Mouse (Mus musculus) midbrain, embryonic 12.5 days (tissue): ENCODE measurements at regions not wholly inside any gene's neighbourhood (a gene's known extent, or its start where the extent isn't known, plus 50 kb on each side); places are given as distances from the start of the nearest gene placed in this dataset.
"Not testable (repeated sequence)": the region's sequence is repeated elsewhere in the genome, so short reads cannot be mapped to it uniquely, and the experiment has no call there.

Source experiments
- ATAC-seq: fragments of 200-750 bp; cut with Nextera tagmentation; 2 replicates; pipeline ENCODE4 v1.8.0; 2017; ENCODE audit warnings: low read depth, moderate TSS enrichment, moderate library complexity; ENCODE audit not compliant: low FRiP score
- H3K27ac ChIP-seq: fragments of 300-500 bp; sonication (generic); replicated peaks from 2 replicates; pipeline ENCODE4 v1.5.1; 2016; ENCODE audit warnings: mild to moderate bottlenecking
- H3K27me3 ChIP-seq: fragments of 300-500 bp; sonication (generic); 2 replicates; pipeline ENCODE4 v1.6.1; 2016; ENCODE audit warnings: mild to moderate bottlenecking
- H3K36me3 ChIP-seq: fragments of 300-500 bp; sonication (generic); 2 replicates; pipeline ENCODE4 v1.6.1; 2016
- H3K4me1 ChIP-seq: fragments of 300-500 bp; sonication (generic); 2 replicates; pipeline ENCODE4 v1.6.1; 2016
- H3K4me2 ChIP-seq: fragments of 300-500 bp; sonication (generic); replicated peaks from 2 replicates; pipeline ENCODE4 v1.6.1; 2016; ENCODE audit warnings: mild to moderate bottlenecking, moderate library complexity
- H3K4me3 ChIP-seq: fragments of 300-500 bp; sonication (generic); 2 replicates; pipeline ENCODE4 v1.5.1; 2016; ENCODE audit warnings: mild to moderate bottlenecking
- H3K9ac ChIP-seq: fragments of 300-500 bp; sonication (generic); replicated peaks from 2 replicates; pipeline ENCODE4 v1.6.1; 2016; ENCODE audit warnings: mild to moderate bottlenecking, moderate library complexity
- H3K9me3 ChIP-seq: fragments of 300-500 bp; sonication (generic); 2 replicates; pipeline ENCODE4 v1.6.1; 2016; ENCODE audit warnings: mild to moderate bottlenecking
- WGBS: fragments of 180-500 bp; shearing (Covaris S2); methylation state at CpG from one replicate; pipeline ENCODE4 v1.1.7; 2016; 5-methylcytosine and 5-hydroxymethylcytosine counted together

DNA sequence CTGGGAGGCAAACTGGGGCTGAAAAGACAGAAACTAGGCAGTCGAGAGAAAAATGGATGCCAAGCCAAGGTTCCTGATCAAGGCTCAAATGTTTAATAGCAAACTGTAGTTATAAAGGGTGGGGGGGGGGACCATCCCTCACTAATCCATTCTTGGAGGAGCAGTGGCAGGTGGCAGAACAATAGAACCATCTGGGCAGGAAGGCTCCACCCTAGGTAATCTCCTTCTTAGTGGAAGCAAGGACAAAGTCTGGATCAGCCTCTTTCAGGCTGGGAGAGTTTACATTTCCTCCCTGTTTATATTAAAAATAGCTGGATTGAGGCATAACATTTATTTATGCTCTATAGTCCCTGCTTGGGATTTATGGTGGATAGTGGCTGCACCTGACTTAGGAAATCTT, 180.8 kb downstream of the Cdh9 start:
- Histone ChIP-seq H3K4me3 (no peak overlapping the region), H3K9me3 (no peaks in the 10 kb centered on the region), H3K9ac (no peak overlapping the region), H3K4me1 (no peaks in the 10 kb centered on the region), H3K27me3 (no peaks in the 10 kb centered on the region), H3K36me3 (no peaks in the 10 kb centered on the region), H3K4me2 (no peak overlapping the region), H3K27ac (no peak overlapping the region)
- WGBS, result 52% methylated on average over 1 of the region's 1 CpGs
- ATAC-seq, result no peak

DNA sequence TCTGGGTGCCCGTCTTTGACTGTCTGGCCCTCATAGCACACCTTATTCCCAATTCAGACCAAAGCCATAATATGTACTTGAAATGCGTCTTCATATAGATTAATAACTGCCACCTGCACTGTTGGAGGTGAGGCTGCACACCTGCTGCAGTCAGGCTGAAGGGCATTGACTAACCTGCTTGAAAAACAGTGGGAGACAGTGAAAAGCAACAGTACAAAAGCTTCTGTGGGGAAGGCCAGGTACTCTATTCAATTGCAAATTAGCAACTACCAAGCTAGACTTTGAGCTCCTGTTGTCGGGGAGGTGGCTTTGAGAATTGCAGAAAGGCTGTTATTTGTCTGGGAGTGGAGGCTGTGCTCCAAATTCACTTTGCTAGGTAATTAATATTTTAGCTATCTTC, 181.4 kb downstream of the Cdh9 start:
- H3K4me3 ChIP-seq, result not testable (repeated sequence)

DNA sequence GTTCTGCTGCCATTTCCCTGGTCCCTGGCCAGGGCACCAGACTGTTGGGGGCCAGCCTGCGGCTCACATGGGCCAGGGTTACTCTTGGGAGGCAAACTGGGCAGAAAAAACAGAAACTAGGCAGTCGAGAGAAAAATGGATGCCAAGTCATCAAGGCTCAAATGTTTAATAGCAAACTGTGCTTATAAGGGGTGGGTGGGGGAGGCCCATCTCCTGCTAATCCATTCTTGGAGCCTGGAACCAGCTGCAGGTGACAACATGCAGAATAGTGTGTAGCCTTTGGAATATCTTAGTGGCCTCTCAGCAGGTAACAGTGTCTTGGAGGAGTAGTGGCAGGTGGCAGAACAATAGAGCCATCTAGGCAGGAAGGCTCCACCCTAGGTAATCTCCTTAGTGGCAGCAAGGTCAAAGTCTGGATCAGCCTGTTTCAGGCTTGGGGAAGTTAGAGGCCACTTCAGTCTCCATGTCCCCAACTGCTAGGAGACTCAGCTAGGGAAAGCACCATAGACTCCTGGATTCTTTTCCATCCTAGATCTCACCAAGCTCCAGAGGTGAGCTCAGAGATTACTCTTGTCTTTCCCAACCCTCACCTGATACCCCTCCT, 186.5 kb downstream of the Cdh9 start:
- Histone ChIP-seq H3K9ac (no peak overlapping the region), H3K4me2 (no peak overlapping the region), H3K27me3 (no peaks in the 10 kb centered on the region), H3K4me1 (no peaks in the 10 kb centered on the region), H3K36me3 (no peaks in the 10 kb centered on the region), H3K27ac (no peak overlapping the region), H3K9me3 (no peaks in the 10 kb centered on the region), H3K4me3 (no peak overlapping the region)
- 55% methylated on average over 2 of the region's 2 CpGs for WGBS
- ATAC-seq, result no peak

More for the DNA sequence above, 181.4 kb downstream of the Cdh9 start:
- not testable (repeated sequence) for H3K36me3 ChIP-seq, H3K27ac ChIP-seq, ATAC-seq, H3K4me1 ChIP-seq, H3K4me2 ChIP-seq, H3K27me3 ChIP-seq, H3K9me3 ChIP-seq, H3K9ac ChIP-seq
- WGBS, result 74% methylated on average over 3 of the region's 3 CpGs

DNA sequence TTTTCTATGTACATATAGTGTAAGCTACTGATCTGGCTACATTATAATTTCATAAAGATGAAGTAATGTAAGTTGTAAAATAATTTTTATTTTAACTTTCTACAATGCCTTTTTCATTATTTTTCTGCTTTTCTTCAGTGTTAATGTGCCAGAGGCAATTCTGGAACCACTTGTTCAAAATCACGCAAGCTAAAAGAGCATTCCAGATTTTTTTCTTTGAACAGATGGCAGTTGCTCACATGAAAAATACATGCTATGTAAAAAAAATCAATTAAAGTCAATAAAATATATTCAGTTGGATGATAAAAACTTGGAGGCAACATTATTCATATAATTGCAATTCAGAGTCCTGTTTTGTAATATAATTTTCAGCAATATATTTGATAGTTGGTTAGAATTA, 194.7 kb downstream of the Cdh9 start:
- Histone ChIP-seq H3K4me2 (no peak overlapping the region), H3K4me1 (no peaks in the 10 kb centered on the region), H3K9ac (no peak overlapping the region), H3K27me3 (no peaks in the 10 kb centered on the region), H3K27ac (no peak overlapping the region), H3K9me3 (no peaks in the 10 kb centered on the region), H3K36me3 (no peaks in the 10 kb centered on the region), H3K4me3 (no peak overlapping the region)
- no peak for ATAC-seq
- whole genome bisulfite sequencing, result 87% methylated on average over 1 of the region's 1 CpGs

DNA sequence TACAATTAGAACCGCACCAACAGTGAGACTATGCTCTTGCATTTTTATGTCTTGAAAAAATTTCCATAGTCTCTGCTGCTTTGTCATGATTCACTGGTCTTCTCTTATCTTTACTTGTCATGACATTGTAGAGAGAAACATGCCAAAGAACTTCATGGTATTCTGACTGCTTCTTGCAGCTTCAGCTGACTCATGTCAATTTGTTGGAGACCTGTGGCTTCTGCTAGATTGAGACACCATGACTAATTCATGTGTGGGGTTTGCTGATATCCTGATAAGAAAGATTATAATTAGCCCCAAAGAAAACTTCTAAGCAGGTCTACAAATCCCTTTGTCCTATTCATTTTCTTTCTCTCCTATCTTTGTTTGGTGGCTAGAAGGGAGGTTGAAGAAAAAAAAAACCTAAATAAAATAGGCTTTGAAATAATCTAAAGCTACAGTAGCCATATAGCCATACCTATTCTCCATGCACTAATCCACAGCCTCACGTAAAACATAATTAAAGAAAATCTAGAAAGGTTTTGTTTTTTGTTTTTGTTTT, 204.7 kb downstream of the Cdh9 start:
- 94% methylated on average over 2 of the region's 2 CpGs for WGBS
- Histone ChIP-seq H3K36me3 (no peaks in the 10 kb centered on the region), H3K27me3 (no peaks in the 10 kb centered on the region), H3K4me1 (no peaks in the 10 kb centered on the region), H3K9ac (no peak overlapping the region), H3K4me3 (no peak overlapping the region), H3K9me3 (no peaks in the 10 kb centered on the region), H3K4me2 (no peak overlapping the region), H3K27ac (no peak overlapping the region)
- ATAC-seq, result no peak

DNA sequence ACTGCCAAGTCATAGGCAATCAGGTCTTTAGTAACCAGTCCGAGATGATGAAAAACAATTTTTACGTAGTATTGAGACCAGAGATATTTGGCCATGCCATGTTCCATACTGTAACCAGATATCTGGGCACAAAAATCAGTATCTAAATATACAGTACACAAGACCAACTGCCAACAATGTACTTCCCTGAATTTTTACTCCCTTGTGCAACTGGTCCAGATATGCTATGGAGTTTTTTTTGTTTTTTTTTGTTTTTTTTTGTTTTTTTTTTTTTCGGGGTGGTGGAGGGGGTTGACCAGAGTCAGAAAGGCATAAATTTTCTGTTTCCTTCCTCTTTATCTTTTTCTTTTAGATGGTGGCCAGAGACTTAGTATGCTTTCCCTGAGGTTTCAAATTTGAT, 205.9 kb downstream of the Cdh9 start:
- ATAC-seq, result no peak
- no peak overlapping the region for H3K27ac ChIP-seq
- H3K9me3 ChIP-seq, result no peaks in the 10 kb centered on the region
- H3K4me2 ChIP-seq, result no peak overlapping the region
- H3K4me1 ChIP-seq, result no peaks in the 10 kb centered on the region
- WGBS, result 87% methylated on average over 3 of the region's 3 CpGs
- no peak overlapping the region for H3K4me3 ChIP-seq
- H3K36me3 ChIP-seq, result no peaks in the 10 kb centered on the region
- H3K27me3 ChIP-seq, result no peaks in the 10 kb centered on the region
- H3K9ac ChIP-seq, result no peak overlapping the region

DNA sequence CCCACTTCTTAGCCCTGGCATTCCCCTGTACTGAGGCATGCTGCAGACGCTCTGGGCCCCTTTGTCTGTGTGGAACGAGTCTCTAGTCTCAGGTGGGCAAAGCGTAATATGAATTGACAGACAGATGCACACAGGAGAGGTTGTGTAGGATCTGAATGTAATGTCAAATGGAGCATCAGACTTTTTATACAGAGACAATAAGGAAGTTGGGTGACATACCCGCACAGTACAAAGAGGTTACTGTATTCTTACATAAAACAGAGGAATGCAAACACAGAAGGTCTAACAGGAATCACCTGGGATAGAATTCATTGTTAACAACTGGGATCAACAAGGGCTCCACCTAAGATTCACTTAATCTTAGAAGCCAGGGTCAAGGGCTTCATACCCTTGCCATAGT, 247.3 kb downstream of the Cdh9 start:
- H3K36me3 ChIP-seq, H3K4me3 ChIP-seq, H3K27ac ChIP-seq, H3K27me3 ChIP-seq, H3K9ac ChIP-seq, H3K4me2 ChIP-seq, H3K9me3 ChIP-seq, H3K4me1 ChIP-seq, ATAC-seq: not testable (repeated sequence)
- WGBS, result 90% methylated on average over 4 of the region's 4 CpGs

DNA sequence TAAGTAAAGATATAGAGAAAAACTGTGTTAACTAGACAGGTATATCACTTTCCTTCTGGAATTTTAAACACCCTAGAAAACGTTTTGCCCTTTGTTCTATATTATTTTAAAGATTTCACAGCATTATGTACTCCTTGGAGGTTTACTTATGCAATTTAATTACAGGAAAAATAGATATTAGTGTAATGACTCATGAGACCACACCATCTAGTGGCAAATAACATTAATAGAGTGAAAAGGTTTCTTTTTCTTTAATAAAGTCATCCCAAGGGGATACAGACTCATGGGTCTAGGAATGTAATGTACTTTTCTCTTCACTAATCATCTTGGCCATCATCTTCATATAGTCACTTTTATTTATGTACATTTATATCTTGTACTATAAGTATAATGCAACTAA, 262.3 kb downstream of the Cdh9 start:
- Histone ChIP-seq H3K27ac (no peak overlapping the region), H3K4me3 (no peak overlapping the region), H3K9ac (no peak overlapping the region), H3K4me1 (no peaks in the 10 kb centered on the region), H3K27me3 (no peaks in the 10 kb centered on the region), H3K36me3 (no peaks in the 10 kb centered on the region), H3K4me2 (no peak overlapping the region), H3K9me3 (no peaks in the 10 kb centered on the region)
- 18% methylated on average over 1 of the region's 1 CpGs for WGBS
- ATAC-seq, result no peak

DNA sequence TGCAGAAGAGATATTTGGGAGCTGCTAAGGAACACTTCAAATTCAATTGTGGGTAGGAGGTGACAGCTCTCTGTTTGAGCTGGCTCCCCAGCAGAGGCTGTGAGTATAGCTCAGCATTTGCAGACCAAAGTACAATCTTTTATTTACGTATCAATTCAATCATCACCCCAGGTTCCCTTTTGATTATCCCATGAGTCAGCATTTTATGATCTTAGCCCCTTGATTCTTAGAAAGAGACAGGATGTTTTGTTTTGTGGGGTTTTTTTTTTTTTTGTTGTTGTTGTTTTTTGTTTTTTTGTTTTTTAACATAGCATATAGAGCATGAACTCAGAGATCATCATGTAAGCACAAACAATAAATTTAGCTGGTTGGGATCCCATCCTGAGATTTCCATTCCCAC, 267.1 kb downstream of the Cdh9 start:
- H3K4me2 ChIP-seq, result no peak overlapping the region
- 65% methylated on average over 1 of the region's 1 CpGs for WGBS
- no peaks in the 10 kb centered on the region for H3K4me1 ChIP-seq
- ATAC-seq, result no peak
- H3K4me3 ChIP-seq, result no peak overlapping the region
- H3K36me3 ChIP-seq, result no peaks in the 10 kb centered on the region
- no peak overlapping the region for H3K9ac ChIP-seq
- H3K27me3 ChIP-seq, result no peaks in the 10 kb centered on the region
- H3K27ac ChIP-seq, result no peak overlapping the region
- no peaks in the 10 kb centered on the region for H3K9me3 ChIP-seq

DNA sequence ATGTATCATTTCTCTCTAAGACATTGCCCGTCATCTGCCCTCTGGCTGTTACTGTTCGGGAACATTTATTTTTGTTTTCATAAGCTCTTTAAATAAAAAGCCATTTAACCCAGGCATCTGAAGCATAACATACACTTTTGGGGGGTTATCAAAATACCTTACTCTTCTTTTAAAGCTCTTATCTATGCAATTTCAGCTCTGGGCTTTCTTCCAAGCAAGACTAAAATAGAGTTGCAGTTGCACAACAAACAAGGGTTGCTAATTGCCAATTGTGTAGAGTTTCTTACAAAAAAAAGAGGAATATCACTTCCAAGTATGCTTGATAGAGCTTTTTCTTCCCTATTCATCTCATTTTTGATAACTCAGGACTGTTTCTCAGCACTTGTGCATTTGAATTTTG, 277.6 kb downstream of the Cdh9 start:
- ATAC-seq, result no peak
- no peak overlapping the region for H3K27ac ChIP-seq
- no peaks in the 10 kb centered on the region for H3K36me3 ChIP-seq
- H3K4me1 ChIP-seq, result no peaks in the 10 kb centered on the region
- H3K9me3 ChIP-seq, result no peaks in the 10 kb centered on the region
- H3K9ac ChIP-seq, result no peak overlapping the region
- no peaks in the 10 kb centered on the region for H3K27me3 ChIP-seq
- no peak overlapping the region for H3K4me3 ChIP-seq
- 79% methylated on average over 2 of the region's 2 CpGs for WGBS
- no peak overlapping the region for H3K4me2 ChIP-seq

DNA sequence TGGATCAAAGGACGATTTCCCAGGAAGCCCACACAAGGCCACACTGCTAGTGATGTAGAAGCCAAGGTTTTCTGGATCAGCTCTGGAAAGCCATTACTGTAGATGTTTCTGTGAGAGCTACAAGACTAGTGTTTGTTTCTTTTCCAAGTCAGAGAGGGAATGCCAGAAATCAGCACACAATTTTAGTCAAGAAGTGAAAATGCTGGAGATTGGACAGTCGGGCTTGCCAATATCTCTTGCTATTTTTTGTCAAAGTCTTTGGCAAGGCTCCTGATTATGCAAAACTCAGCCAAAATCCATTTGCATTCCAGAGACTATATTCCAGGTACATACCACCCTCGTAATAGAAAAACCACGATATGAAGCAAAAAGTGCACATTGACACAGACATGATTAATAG, 279.3 kb downstream of the Cdh9 start:
- Histone ChIP-seq H3K9me3 (0 out of 2 replicates have a peak, but pooled peaks cover 3% of the 10 kb centered on the region), H3K27ac (no peak overlapping the region), H3K4me1 (no peaks in the 10 kb centered on the region), H3K9ac (no peak overlapping the region), H3K27me3 (no peaks in the 10 kb centered on the region), H3K4me3 (no peak overlapping the region), H3K36me3 (no peaks in the 10 kb centered on the region), H3K4me2 (no peak overlapping the region)
- WGBS, result 91% methylated on average over 4 of the region's 4 CpGs
- no peak for ATAC-seq

DNA sequence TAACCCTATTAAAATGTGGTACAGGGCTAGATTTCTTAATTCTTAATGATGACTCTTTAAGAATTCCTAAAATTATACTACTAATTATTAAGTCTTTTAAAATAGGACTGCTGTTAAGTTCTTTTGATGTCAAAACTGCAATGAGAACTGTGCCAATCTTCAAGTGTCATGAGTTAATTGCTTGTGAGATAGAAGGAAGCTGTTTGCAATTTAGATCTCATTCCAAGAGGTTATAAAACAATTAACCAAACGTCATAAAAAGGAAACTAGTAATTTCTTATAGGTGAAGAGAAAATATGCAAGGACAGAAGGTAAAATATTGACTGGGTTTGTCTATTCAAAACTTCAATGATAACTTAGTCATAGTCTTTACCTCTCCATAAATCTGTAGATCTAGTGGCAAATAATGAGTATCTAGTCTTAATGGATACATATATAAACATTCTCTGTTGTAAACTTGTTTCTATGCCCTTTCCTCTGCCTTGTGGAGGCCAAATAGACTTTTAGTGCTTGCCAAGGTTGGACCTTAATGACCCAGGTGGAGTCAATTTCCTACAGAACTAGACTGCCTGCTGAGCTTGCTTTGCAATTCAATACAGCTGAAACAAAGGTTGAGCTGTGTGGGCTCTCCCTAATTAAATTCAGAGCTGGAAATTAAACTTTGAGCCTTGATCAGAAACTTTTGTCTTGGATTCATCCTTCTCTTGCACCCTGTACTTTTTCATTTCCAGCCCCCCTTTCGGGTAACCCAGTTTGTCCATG, 320.5 kb downstream of the Cdh9 start:
- H3K9ac ChIP-seq, result no peak overlapping the region
- no peaks in the 10 kb centered on the region for H3K27me3 ChIP-seq
- no peaks in the 10 kb centered on the region for H3K36me3 ChIP-seq
- no peak overlapping the region for H3K27ac ChIP-seq
- no peak overlapping the region for H3K4me2 ChIP-seq
- ATAC-seq, result no peak
- H3K9me3 ChIP-seq, result no peaks in the 10 kb centered on the region
- no peak overlapping the region for H3K4me3 ChIP-seq
- H3K4me1 ChIP-seq, result no peaks in the 10 kb centered on the region
- WGBS, result 53% methylated on average over 2 of the region's 2 CpGs
